Mouse (Mus musculus): ENCODE results near the gene Il1rl1.

Il1rl1 gene

GRCm38 (mm10) chr1:40428910-40429675 lies at the start of gene Il1rl1:
Gene Il1rl1 (plus strand): TSS chr1:40429570.
- no peak for DNase-seq

- peak; percentile 61 for DNase-seq
These were observed 49.3 kb upstream of the Il1rl1 start for GRCm38 (mm10) chr1:40380111-40380510.

- no peak for DNase-seq
These were observed 48.4 kb upstream of the Il1rl1 start for GRCm38 (mm10) chr1:40380990-40381389.

- DNase-seq: no peak
These were observed 46.5 kb upstream of the Il1rl1 start for GRCm38 (mm10) chr1:40382841-40383240.

GRCm38 (mm10) chr1:40384931-40385545 lies 44.3 kb upstream of the Il1rl1 start:
- DNase-seq: no peak

GRCm38 (mm10) chr1:40391374-40391773 lies 38.0 kb upstream of the Il1rl1 start:
- DNase-seq: no peak

- no peak for DNase-seq
These were observed 36.8 kb upstream of the Il1rl1 start for GRCm38 (mm10) chr1:40392535-40392934.

GRCm38 (mm10) chr1:40393214-40393613 lies 36.2 kb upstream of the Il1rl1 start:
- no peak for DNase-seq

GRCm38 (mm10) chr1:40399639-40400038 lies 29.7 kb upstream of the Il1rl1 start:
- DNase-seq: no peak

- DNase-seq: no peak
These were observed 24.7 kb upstream of the Il1rl1 start for GRCm38 (mm10) chr1:40404682-40405081.

GRCm38 (mm10) chr1:40409882-40410281 lies 19.5 kb upstream of the Il1rl1 start:
- DNase-seq: no peak

- no peak for DNase-seq
These were observed 16.3 kb upstream of the Il1rl1 start for GRCm38 (mm10) chr1:40413039-40413438.

GRCm38 (mm10) chr1:40414276-40414675 lies 15.1 kb upstream of the Il1rl1 start:
- DNase-seq: no peak

- DNase-seq: no peak
These were observed 14.3 kb upstream of the Il1rl1 start for GRCm38 (mm10) chr1:40414863-40415656.

GRCm38 (mm10) chr1:40417034-40417433 lies 12.3 kb upstream of the Il1rl1 start:
- DNase-seq: no peak

- DNase-seq: no peak
These were observed 10.9 kb upstream of the Il1rl1 start for GRCm38 (mm10) chr1:40418512-40418911.

GRCm38 (mm10) chr1:40423892-40424291 lies 5.5 kb upstream of the Il1rl1 start:
- DNase-seq: no peak

GRCm38 (mm10) chr1:40427270-40427669 lies 2.1 kb upstream of the Il1rl1 start:
- no peak for DNase-seq

- no peak for DNase-seq
These were observed 1.5 kb upstream of the Il1rl1 start for GRCm38 (mm10) chr1:40427901-40428300.

GRCm38 (mm10) chr1:40430143-40430834 lies 919 bp downstream of the Il1rl1 start:
- no peak for DNase-seq

- no peak for DNase-seq
These were observed 2.8 kb downstream of the Il1rl1 start for GRCm38 (mm10) chr1:40432169-40432568.

GRCm38 (mm10) chr1:40435936-40436335 lies 6.6 kb downstream of the Il1rl1 start:
- DNase-seq: no peak

- no peak for DNase-seq
These were observed 8.0 kb downstream of the Il1rl1 start for GRCm38 (mm10) chr1:40437340-40437739.

All from kidney, adult 18-20 months (tissue).